Mouse (Mus musculus) spleen, adult 18-20 months (tissue): ENCODE data around the gene Cfd.

Experiments
- DNase-seq, 2 experiments: peaks; one replicate each; pipeline ENCODE4 v3.0.0; 2022; ENCODE audit warnings: mixed read lengths in 2 of 2

Gene Cfd

DNA sequence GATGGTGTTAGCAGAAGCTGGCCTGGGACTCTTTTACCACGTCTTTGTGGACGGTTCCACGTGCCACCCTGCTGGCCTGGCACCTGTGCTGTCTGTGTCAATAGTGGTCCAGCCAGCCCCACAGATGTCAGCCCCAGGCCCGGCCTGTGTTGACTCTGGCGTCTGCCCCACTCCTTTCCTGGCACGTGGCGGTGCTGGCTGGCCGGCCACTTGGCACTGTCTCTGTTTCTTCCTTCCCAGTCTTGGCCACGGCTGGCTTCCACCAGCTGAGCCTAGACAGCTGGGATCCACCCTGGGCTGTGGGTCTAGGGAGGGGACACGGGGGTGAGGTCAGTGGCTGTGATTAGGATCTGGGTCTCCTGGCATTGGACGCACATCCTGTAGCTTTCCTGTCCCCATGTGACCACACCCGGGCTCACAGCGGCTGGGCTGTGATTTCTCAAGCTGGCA lies 43.6 kb downstream of the Cfd start:
- DNase-seq = no peak

DNA sequence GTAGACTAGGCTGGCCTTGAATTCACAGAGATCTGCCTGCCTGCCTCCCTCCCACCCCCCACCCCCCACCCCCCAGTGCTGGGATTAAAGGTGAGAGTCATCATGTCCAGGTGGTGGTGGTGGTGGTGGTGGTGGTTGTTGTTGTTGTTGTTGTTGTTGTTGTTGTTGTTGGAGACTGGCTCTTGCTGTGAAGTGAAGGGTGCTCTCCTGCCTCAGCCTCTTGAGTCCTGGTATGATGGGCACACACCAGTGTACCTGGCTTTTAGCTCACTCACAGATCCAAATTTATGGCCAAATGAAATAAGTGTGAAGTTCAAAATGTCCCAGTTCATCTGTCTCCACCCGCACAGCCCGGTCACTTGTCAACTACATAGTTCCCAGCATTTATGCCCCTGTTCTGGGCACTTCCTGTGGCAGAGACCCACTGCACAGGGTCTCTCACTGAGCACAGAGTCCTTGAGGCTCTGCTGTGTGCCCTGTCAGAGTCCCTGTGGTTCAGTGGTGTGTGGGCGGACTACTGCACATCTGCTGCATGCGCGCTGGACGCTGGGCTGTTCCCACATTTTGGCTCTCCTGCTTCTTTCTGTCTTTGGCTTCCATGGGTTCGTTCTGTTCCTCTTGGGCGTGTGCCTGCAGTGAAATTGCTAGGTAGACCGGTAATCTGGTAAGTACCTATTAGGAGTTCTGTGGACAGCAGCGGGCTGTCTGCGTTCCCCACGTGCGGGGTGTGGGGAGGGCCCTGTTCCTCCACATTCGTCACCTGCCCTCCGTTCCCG lies 44.3 kb downstream of the Cfd start:
- no peak for DNase-seq

DNA sequence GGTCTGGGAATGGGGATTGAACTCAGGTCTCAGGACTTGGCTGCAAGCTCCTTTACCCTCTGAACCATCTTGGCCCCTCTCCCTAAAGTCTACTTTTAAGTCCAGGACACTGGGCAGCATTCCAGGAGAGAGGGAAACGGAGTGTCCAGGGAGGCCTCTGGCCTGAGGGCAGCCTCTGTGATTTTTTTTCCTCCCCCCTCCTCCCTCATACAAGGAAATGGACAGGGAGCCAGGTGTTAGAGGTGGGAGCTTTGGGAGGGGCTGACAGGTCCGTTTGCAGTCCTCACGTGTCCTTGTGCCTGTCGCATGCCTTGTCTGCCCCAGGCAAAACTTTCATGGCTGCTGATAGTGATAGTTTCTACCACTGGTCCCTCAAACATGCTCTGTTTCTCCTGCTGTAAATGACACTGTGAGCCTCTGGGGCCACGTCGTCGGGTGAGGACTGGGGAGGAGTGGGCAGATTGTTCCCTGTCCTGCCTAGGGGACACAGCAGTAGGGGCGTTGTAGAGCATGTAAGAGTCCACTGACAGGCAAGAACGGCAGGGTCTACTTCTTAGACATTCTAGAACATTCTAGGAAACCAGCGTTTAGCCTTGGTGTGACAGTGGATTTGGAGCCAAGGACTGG lies 45.7 kb downstream of the Cfd start:
- DNase-seq = no peak

DNA sequence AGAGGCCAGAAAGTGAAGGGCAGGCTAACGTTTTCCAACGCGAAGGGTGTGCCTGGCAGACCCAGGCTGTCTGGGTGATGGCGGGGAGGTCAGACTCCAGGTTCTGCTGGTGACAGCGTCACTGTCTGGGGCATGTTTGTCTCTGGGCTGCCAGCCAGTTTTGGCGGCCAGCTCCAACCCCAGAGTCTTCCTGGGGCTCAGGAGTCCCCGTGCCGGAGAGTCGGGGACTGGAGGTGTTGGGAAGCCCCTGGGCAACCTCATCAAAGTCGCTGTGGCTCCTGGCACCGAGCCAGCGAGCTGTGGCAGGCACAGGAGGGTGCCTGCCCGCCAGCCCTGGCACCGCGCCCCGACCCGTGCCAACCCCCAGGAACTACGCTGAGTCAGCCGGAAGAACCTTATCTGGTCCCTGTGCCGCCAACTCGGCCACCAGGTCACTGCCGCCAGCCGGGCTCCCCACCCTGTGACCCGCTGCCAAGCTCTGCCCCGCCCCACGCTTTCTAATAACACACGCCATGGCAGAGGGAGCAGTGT lies 46.3 kb downstream of the Cfd start:
- DNase-seq = peak; percentile 78 to 82

DNA sequence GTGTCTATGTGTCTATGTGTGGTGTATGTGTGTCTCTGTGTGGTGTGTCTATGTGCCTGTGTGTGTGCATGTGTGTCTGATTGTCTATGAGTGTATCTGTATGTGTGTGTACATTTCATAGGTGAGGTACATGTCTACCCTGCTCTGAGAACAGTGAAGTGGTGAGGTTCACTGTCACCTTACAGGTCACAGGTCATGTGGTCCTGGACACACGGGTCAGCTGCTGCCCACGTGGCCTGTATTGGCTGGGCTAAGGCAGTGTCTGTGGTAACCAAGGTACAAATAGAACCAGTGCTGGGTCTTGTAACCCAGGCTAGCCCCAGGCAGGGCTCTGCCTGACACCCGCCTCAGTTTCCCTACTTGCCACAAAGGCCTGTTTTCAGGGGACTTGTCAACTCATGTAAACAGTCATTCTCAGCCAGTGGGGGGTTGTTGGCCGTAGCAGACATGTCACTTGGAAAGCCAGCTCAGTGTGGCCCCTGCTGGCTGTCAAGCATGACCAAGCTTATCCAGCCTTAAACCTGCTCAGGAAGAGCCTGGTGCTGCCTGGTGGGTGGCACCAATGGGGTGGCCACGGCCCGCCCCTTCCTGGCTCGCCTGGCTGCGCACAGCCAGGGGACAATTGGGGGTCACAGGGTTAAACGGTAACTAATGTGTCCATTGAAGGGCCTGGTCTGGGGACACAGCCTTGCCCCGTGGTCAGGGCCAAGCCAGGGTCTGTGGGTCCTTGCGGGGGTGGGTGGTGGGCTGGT lies 47.3 kb downstream of the Cfd start:
- DNase-seq = no peak

DNA sequence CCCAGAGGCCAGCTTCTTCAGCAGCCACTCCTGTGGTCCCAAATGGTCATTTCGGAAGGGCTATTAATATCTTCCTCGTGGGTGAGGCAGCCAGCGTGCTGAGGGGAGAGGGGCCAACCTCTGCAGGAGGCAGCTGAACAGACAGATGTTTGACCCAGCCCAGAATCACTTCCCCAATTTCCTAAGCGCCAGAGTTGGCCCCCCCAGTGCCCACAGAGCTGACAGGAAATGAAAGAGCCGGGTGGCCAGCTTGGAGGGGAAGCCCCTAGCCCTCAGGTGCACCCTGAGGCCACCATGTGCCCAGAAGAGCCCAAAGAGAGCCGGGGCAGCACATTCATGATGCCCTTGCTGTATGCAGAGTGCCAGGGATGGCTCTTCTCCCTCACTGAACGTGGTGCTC lies 50.1 kb downstream of the Cfd start:
- DNase-seq = peak; percentile 77 to 84
